Mouse (Mus musculus) kidney, embryonic 14.5 days (tissue): Measurements from ENCODE around the gene Clec16a. TPM values are rescaled to one million over a fixed set of nuclear protein-coding genes. Genes with fewer than 3 reads are reported as not detected.
A peak's percentile ranks its signal among the peaks of the same experiment; 100 is the strongest.

ENCODE experiments used
- ATAC-seq: fragments of 200-750 bp; cut with Nextera tagmentation; 2 replicates; pipeline ENCODE4 v1.8.0; 2017; ENCODE audit warnings: moderate number of reproducible peaks, mild to moderate bottlenecking, moderate TSS enrichment, moderate library complexity; ENCODE audit not compliant: low FRiP score, low TSS enrichment
- H3K27ac ChIP-seq: fragments of 300-500 bp; sonication (generic); 2 replicates; pipeline ENCODE4 v1.5.1; 2014; ENCODE audit warnings: low read depth, mild to moderate bottlenecking, low read length, moderate library complexity, mixed read lengths
- H3K27me3 ChIP-seq: fragments of 300-500 bp; sonication (generic); 2 replicates; pipeline ENCODE4 v1.6.1; 2014; ENCODE audit warnings: mild to moderate bottlenecking, low read length; ENCODE audit not compliant: control insufficient read depth, insufficient read depth
- H3K36me3 ChIP-seq: fragments of 300-500 bp; sonication (generic); 2 replicates; pipeline ENCODE4 v1.6.1; 2014; ENCODE audit warnings: low read length, mixed read lengths; ENCODE audit not compliant: control insufficient read depth, insufficient read depth
- H3K4me1 ChIP-seq: fragments of 300-500 bp; sonication (generic); 2 replicates; pipeline ENCODE4 v1.6.1; 2014; ENCODE audit warnings: low read length, mixed read lengths; ENCODE audit not compliant: control insufficient read depth, insufficient read depth
- H3K4me2 ChIP-seq: fragments of 300-500 bp; sonication (generic); replicated peaks from 2 replicates; pipeline ENCODE4 v1.6.1; 2014; ENCODE audit warnings: low read depth, mild to moderate bottlenecking, low read length
- H3K4me3 ChIP-seq: fragments of 300-500 bp; sonication (generic); 2 replicates; pipeline ENCODE4 v1.5.1; 2014; ENCODE audit warnings: mild to moderate bottlenecking, low read length
- H3K9ac ChIP-seq: fragments of 300-500 bp; sonication (generic); 2 replicates; pipeline ENCODE4 v1.6.1; 2014; ENCODE audit warnings: low read depth, mild to moderate bottlenecking, low read length, moderate library complexity
- H3K9me3 ChIP-seq: fragments of 300-500 bp; sonication (generic); 2 replicates; pipeline ENCODE4 v1.6.1; 2016; ENCODE audit warnings: low read length; ENCODE audit not compliant: control insufficient read depth
- WGBS: fragments of 180-500 bp; shearing (Covaris S2); extraction: QIAGEN DNeasy Blood & Tissue Kit; methylation state at CpG from one replicate; pipeline ENCODE4 v1.1.7; 2014; 5-methylcytosine and 5-hydroxymethylcytosine counted together
- polyA plus RNA-seq: library from polyadenylated mRNA; unstranded; fragments of >200 nt; fragmentation: Nextera tagmentation; extraction: Ambion mirVana; gene quantifications from 2 replicates; pipeline ENCODE4 v1.2.1, GENCODE M21; 2014

Gene Clec16a
- polyA plus RNA-seq, 1 experiment from 2014 or later: 38.4 TPM

- Histone ChIP-seq H3K9ac (no peak overlapping the region), H3K9me3 (no peaks in the 10 kb centered on the region), H3K4me2 (no peak overlapping the region), H3K27me3 (no peaks in the 10 kb centered on the region), H3K36me3 (no peaks in the 10 kb centered on the region), H3K4me3 (no peak overlapping the region), H3K4me1 (peaks cover 16% of the 10 kb centered on the region), H3K27ac (peak overlapping the region; percentile 20; the same call in 1 of the 2 replicates)
- 16% methylated on average over 2 of the region's 2 CpGs for WGBS
- no peak for ATAC-seq
Observed at GRCm38 (mm10) chr16:10656461-10656860, 111.3 kb downstream of the Clec16a start.

GRCm38 (mm10) chr16:10656939-10657338 lies 111.8 kb downstream of the Clec16a start:
- WGBS: 69% methylated on average over 1 of the region's 1 CpGs
- no peak overlapping the region for H3K9ac ChIP-seq
- peak; percentile 58; the same call in 1 of the 2 replicates for ATAC-seq
- no peak overlapping the region for H3K4me3 ChIP-seq
- peaks cover 16% of the 10 kb centered on the region for H3K4me1 ChIP-seq
- H3K4me2 ChIP-seq: no peak overlapping the region
- H3K27me3 ChIP-seq: no peaks in the 10 kb centered on the region
- H3K9me3 ChIP-seq: no peaks in the 10 kb centered on the region
- H3K36me3 ChIP-seq: no peaks in the 10 kb centered on the region
- 0 out of 2 replicates have a peak overlapping the region, but pooled peaks have one; percentile 20 for H3K27ac ChIP-seq

- no peak for ATAC-seq
- no peaks in the 10 kb centered on the region for H3K9me3 ChIP-seq
- peaks cover 16% of the 10 kb centered on the region for H3K4me1 ChIP-seq
- WGBS: 95% methylated on average over 2 of the region's 2 CpGs
- no peak overlapping the region for H3K27ac ChIP-seq
- no peak overlapping the region for H3K4me3 ChIP-seq
- H3K36me3 ChIP-seq: no peaks in the 10 kb centered on the region
- no peaks in the 10 kb centered on the region for H3K27me3 ChIP-seq
- H3K9ac ChIP-seq: no peak overlapping the region
- no peak overlapping the region for H3K4me2 ChIP-seq
Observed at GRCm38 (mm10) chr16:10659211-10659610, 114.1 kb downstream of the Clec16a start.

DNA sequence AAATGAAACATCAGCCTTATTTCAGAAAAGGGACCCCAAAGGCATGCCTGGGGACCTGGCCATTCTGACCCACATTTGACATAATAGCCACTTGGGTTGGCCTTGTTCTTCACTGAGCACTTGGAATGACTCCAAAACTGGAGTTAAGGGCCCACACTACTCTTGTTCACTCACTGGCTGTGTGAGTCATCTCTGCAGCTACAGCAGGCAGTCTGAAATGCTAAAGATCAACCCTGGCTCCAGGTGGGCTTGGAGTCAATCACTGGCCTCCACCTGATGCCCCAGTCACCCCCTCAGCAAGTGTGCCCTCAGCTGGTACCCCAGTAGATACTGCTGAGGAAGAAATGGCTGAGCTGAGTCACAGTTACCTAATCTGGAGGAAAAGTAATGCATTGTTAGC lies 115.4 kb downstream of the Clec16a start:
- Histone ChIP-seq H3K4me3 (no peak overlapping the region), H3K4me1 (peaks cover 21% of the 10 kb centered on the region), H3K9ac (no peak overlapping the region), H3K9me3 (no peaks in the 10 kb centered on the region), H3K27ac (no peak overlapping the region), H3K36me3 (no peaks in the 10 kb centered on the region), H3K4me2 (no peak overlapping the region), H3K27me3 (no peaks in the 10 kb centered on the region)
- ATAC-seq: no peak

DNA sequence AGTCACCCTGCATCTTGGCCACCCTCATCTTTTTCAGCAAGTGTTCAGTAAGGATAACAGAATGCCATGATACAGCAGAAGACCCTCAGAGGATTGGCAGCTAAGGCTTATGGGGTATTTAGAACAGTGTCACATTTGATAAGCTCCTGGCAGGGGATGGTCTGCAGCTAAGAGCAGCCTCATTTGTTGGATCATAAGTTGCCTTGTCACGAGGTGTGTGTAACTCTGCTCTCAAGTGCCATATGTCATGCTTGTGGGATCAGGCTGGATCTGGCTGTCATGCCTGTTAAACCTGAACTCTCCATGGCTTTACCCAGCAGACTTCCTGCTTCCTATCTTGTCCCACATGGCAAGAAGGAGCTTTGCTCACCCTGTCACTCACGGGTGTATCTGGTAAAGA lies 116.2 kb downstream of the Clec16a start:
- Histone ChIP-seq H3K4me3 (no peak overlapping the region), H3K9ac (no peak overlapping the region), H3K9me3 (no peaks in the 10 kb centered on the region), H3K27ac (no peak overlapping the region), H3K27me3 (no peaks in the 10 kb centered on the region), H3K36me3 (no peaks in the 10 kb centered on the region), H3K4me1 (peaks cover 13% of the 10 kb centered on the region), H3K4me2 (no peak overlapping the region)
- 56% methylated on average over 2 of the region's 2 CpGs for WGBS
- no peak for ATAC-seq

- H3K27ac ChIP-seq: no peak overlapping the region
- no peak for ATAC-seq
- WGBS: 85% methylated on average over 12 of the region's 12 CpGs
- H3K27me3 ChIP-seq: no peaks in the 10 kb centered on the region
- no peaks in the 10 kb centered on the region for H3K9me3 ChIP-seq
- no peaks in the 10 kb centered on the region for H3K36me3 ChIP-seq
- H3K9ac ChIP-seq: no peak overlapping the region
- no peak overlapping the region for H3K4me3 ChIP-seq
- peaks cover 5% of the 10 kb centered on the region; the same call in 1 of the 2 replicates for H3K4me1 ChIP-seq
- no peak overlapping the region for H3K4me2 ChIP-seq
Observed at GRCm38 (mm10) chr16:10663890-10664731, 119.0 kb downstream of the Clec16a start.

DNA sequence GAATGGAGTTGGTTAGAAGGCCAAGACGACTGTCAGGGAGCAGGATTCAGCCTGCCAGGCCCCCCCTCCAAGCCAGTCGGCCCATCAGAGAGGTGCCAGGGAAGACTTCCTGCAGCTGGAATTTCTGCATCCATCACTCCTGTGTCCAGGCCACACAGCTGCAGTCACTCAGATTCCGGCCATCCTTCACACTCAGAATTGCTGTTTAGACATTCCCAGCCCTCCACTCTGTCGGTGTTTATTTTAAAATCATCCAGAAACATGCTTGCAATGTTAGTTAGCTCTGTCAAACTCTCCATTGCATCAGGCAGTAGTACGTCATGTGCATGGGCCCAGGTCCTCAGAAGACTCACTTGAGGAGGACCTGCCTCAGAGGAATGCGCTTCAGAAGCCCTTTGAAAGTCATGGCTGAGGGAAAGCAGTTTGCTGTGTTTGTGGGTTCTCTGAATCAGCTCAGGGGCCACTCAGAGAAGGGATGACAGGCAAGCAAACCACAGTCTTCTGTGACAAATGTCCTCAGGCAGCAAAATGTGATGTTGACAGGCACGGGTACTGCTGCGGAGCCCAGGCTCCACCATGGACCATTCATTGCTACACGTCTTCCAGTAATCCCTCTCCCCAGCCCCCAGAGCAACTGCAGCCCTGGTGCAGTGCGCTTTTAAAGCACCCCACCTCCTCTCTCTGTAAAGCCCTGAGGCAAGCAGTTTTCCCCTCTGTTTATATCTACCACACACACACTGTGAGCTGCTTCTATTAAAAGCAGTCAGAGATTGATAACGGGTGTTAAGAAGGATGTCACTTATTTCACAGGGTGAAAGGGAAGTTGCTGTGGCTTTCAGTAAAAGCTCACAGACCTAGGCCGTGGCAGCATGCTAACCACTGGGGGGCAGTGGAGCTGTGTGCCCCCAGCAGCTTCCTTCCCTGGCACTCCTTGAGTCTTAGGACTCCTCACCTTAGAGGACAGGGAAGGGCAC lies 120.1 kb downstream of the Clec16a start:
- Histone ChIP-seq H3K4me3 (no peak overlapping the region), H3K9ac (no peak overlapping the region), H3K27ac (no peak overlapping the region), H3K27me3 (no peaks in the 10 kb centered on the region), H3K36me3 (no peaks in the 10 kb centered on the region), H3K4me1 (peaks cover 5% of the 10 kb centered on the region; the same call in 1 of the 2 replicates), H3K4me2 (no peak overlapping the region), H3K9me3 (no peaks in the 10 kb centered on the region)
- peak; percentile 47; the same call in 1 of the 2 replicates for ATAC-seq
- WGBS: 47% methylated on average over 12 of the region's 12 CpGs

GRCm38 (mm10) chr16:10666766-10667165 lies 121.6 kb downstream of the Clec16a start:
- Histone ChIP-seq H3K9ac (no peak overlapping the region), H3K27me3 (no peaks in the 10 kb centered on the region), H3K4me2 (no peak overlapping the region), H3K27ac (no peak overlapping the region), H3K4me3 (no peak overlapping the region), H3K36me3 (no peaks in the 10 kb centered on the region), H3K9me3 (no peaks in the 10 kb centered on the region), H3K4me1 (peaks cover 5% of the 10 kb centered on the region; the same call in 1 of the 2 replicates)
- 79% methylated on average over 3 of the region's 3 CpGs for WGBS
- ATAC-seq: no peak
